Mouse (Mus musculus): ENCODE data around the gene Xylb.

GRCm38 (mm10) chr9:119324130-119324529, 33.1 kb upstream of the Xylb start:
- TF ChIP-seq POLR2A (IDR thresholded peaks at IDR 0.05; ENCODE audit: low read depth, low read length) (no peak), CTCF (IDR thresholded peaks at IDR 0.05; ENCODE audit: extremely low read depth, insufficient read depth, insufficient read length, insufficient replicate concordance) (no peak)
